Mouse (Mus musculus) liver, embryonic 16.5 days (tissue): ENCODE results near the gene Ube2cbp. TPM values are rescaled to one million over a fixed set of nuclear protein-coding genes. Genes with fewer than 3 reads are reported as not detected.

Experiments used
- ATAC-seq: fragments of 200-750 bp; cut with Nextera tagmentation; 2 replicates; pipeline ENCODE4 v1.8.0; 2017; ENCODE audit warnings: low read depth, mild to moderate bottlenecking, moderate number of reproducible peaks, moderate library complexity
- H3K27ac ChIP-seq: fragments of 300-500 bp; sonication (generic); 2 replicates; pipeline ENCODE4 v1.5.1; 2014; ENCODE audit warnings: mild to moderate bottlenecking, low read length
- H3K27me3 ChIP-seq: fragments of 300-500 bp; sonication (generic); 2 replicates; pipeline ENCODE4 v1.6.1; 2014; ENCODE audit warnings: low read depth, low read length, mixed read lengths; ENCODE audit not compliant: control insufficient read depth, insufficient read depth
- H3K36me3 ChIP-seq: fragments of 300-500 bp; sonication (generic); 2 replicates; pipeline ENCODE4 v1.6.1; 2014; ENCODE audit warnings: mild to moderate bottlenecking; ENCODE audit not compliant: control insufficient read depth, insufficient read depth
- H3K4me1 ChIP-seq: fragments of 300-500 bp; sonication (generic); 2 replicates; pipeline ENCODE4 v1.6.1; 2014; ENCODE audit warnings: low read depth, low read length, mixed read lengths; ENCODE audit not compliant: control insufficient read depth
- H3K4me2 ChIP-seq: fragments of 300-500 bp; sonication (generic); 2 replicates; pipeline ENCODE4 v1.6.1; 2014; ENCODE audit warnings: low read depth, low read length, mixed read lengths
- H3K4me3 ChIP-seq: fragments of 300-500 bp; sonication (generic); 2 replicates; pipeline ENCODE4 v1.5.1; 2014; ENCODE audit warnings: low read depth, mild to moderate bottlenecking, low read length
- H3K9ac ChIP-seq: fragments of 300-500 bp; sonication (generic); 2 replicates; pipeline ENCODE4 v1.6.1; 2014; ENCODE audit warnings: low read depth, low read length
- H3K9me3 ChIP-seq: fragments of 300-500 bp; sonication (generic); replicated peaks from 2 replicates; pipeline ENCODE4 v1.6.1; 2016; ENCODE audit warnings: low read length; ENCODE audit not compliant: control insufficient read depth
- WGBS: fragments of 180-500 bp; shearing (Covaris S2); extraction: QIAGEN DNeasy Blood & Tissue Kit; methylation state at CpG from one replicate; pipeline ENCODE4 v1.1.7; 2014; ENCODE audit not compliant: insufficient replicate concordance; 5-methylcytosine and 5-hydroxymethylcytosine counted together
- polyA plus RNA-seq: library from polyadenylated mRNA; unstranded; fragments of >200 nt; fragmentation: Nextera tagmentation; extraction: Ambion mirVana; gene quantifications from 2 replicates; pipeline ENCODE4 v1.2.1, GENCODE M21; 2015

The Ube2cbp gene
- polyA plus RNA-seq, 1 experiment from 2014 or later, result 1.5 TPM

GRCm38 (mm10) chr9:86478414-86479093 lies 13.8 kb upstream of the Ube2cbp start:
- Histone ChIP-seq H3K4me1 (peaks cover 4% of the 10 kb centered on the region), H3K4me2 (no peak overlapping the region), H3K9ac (no peak overlapping the region), H3K27ac (no peak overlapping the region), H3K27me3 (no peaks in the 10 kb centered on the region), H3K9me3 (no peaks in the 10 kb centered on the region), H3K4me3 (no peak overlapping the region), H3K36me3 (no peaks in the 10 kb centered on the region)
- 77% methylated on average over 5 of the region's 5 CpGs for WGBS
- no peak for ATAC-seq

- H3K27ac ChIP-seq, result no peak overlapping the region
- 0 out of 2 replicates have a peak, but pooled peaks have one; percentile 13 for ATAC-seq
- H3K36me3 ChIP-seq, result no peaks in the 10 kb centered on the region
- H3K4me2 ChIP-seq, result no peak overlapping the region
- H3K9me3 ChIP-seq, result no peaks in the 10 kb centered on the region
- peaks cover 4% of the 10 kb centered on the region for H3K4me1 ChIP-seq
- WGBS, result 28% methylated on average over 5 of the region's 5 CpGs
- H3K4me3 ChIP-seq, result no peak overlapping the region
- no peak overlapping the region for H3K9ac ChIP-seq
- no peaks in the 10 kb centered on the region for H3K27me3 ChIP-seq
Measured at GRCm38 (mm10) chr9:86476763-86477162, 12.0 kb upstream of the Ube2cbp start.

- Histone ChIP-seq H3K27ac (no peak overlapping the region), H3K36me3 (no peaks in the 10 kb centered on the region), H3K27me3 (no peaks in the 10 kb centered on the region), H3K4me3 (no peak overlapping the region), H3K9ac (no peak overlapping the region), H3K4me2 (no peak overlapping the region), H3K4me1 (peaks cover 4% of the 10 kb centered on the region), H3K9me3 (no peaks in the 10 kb centered on the region)
- ATAC-seq, result no peak
- 65% methylated on average over 4 of the region's 4 CpGs for WGBS
Measured at GRCm38 (mm10) chr9:86475956-86476355, 11.2 kb upstream of the Ube2cbp start.

- Histone ChIP-seq H3K9me3 (no peaks in the 10 kb centered on the region), H3K27ac (peak within 1 kb of the TSS; percentile 90), H3K27me3 (no peaks in the 10 kb centered on the region), H3K4me2 (peak within 1 kb of the TSS; percentile 93), H3K4me3 (peak within 1 kb of the TSS; percentile 90), H3K4me1 (peaks cover 7% of the 10 kb centered on the region), H3K9ac (peak within 1 kb of the TSS; percentile 89), H3K36me3 (no peaks in the 10 kb centered on the region)
- ATAC-seq, result peak; percentile 91
- under 1% methylated on average over 88 of the region's 93 CpGs for WGBS
Measured at GRCm38 (mm10) chr9:86466990-86467870, 2.5 kb upstream of the Ube2cbp start, which contains the start of gene Dop1a. Gene Dop1a, plus strand, starts transcription at chr9:86467154.

- Histone ChIP-seq H3K9me3 (no peaks in the 10 kb centered on the region), H3K4me3 (no peak overlapping the region), H3K27me3 (no peaks in the 10 kb centered on the region), H3K27ac (no peak overlapping the region), H3K4me1 (peaks cover 4% of the 10 kb centered on the region), H3K36me3 (no peaks in the 10 kb centered on the region), H3K9ac (no peak overlapping the region), H3K4me2 (no peak overlapping the region)
- no peak for ATAC-seq
- 60% methylated on average over 3 of the region's 3 CpGs for WGBS
Measured at GRCm38 (mm10) chr9:86453626-86454025, 11.1 kb downstream of the Ube2cbp start.

GRCm38 (mm10) chr9:86451617-86452016 lies 13.1 kb downstream of the Ube2cbp start:
- ATAC-seq, result peak; percentile 64
- no peak overlapping the region for H3K4me3 ChIP-seq
- no peaks in the 10 kb centered on the region for H3K9me3 ChIP-seq
- H3K27ac ChIP-seq, result no peak overlapping the region
- no peaks in the 10 kb centered on the region for H3K27me3 ChIP-seq
- no peak overlapping the region for H3K9ac ChIP-seq
- no peaks in the 10 kb centered on the region for H3K36me3 ChIP-seq
- H3K4me2 ChIP-seq, result peak overlapping the region; percentile 44; the same call in 1 of the 2 replicates
- 1% methylated on average over 13 of the region's 13 CpGs for WGBS
- H3K4me1 ChIP-seq, result peaks cover 4% of the 10 kb centered on the region

GRCm38 (mm10) chr9:86451094-86451493 lies 13.7 kb downstream of the Ube2cbp start:
- no peak overlapping the region for H3K4me3 ChIP-seq
- peaks cover 4% of the 10 kb centered on the region for H3K4me1 ChIP-seq
- H3K27ac ChIP-seq, result no peak overlapping the region
- H3K9me3 ChIP-seq, result no peaks in the 10 kb centered on the region
- no peak overlapping the region for H3K4me2 ChIP-seq
- no peak overlapping the region for H3K9ac ChIP-seq
- no peaks in the 10 kb centered on the region for H3K36me3 ChIP-seq
- ATAC-seq, result peak; percentile 40
- no peaks in the 10 kb centered on the region for H3K27me3 ChIP-seq
- 17% methylated on average over 6 of the region's 6 CpGs for WGBS

GRCm38 (mm10) chr9:86449581-86449980 lies 15.2 kb downstream of the Ube2cbp start:
- WGBS, result 11% methylated on average over 11 of the region's 11 CpGs
- Histone ChIP-seq H3K4me1 (peaks cover 4% of the 10 kb centered on the region), H3K36me3 (no peaks in the 10 kb centered on the region), H3K4me3 (no peak overlapping the region), H3K9ac (no peak overlapping the region), H3K27ac (no peak overlapping the region), H3K4me2 (no peak overlapping the region), H3K27me3 (no peaks in the 10 kb centered on the region), H3K9me3 (no peaks in the 10 kb centered on the region)
- no peak for ATAC-seq

- Histone ChIP-seq H3K4me1 (peaks cover 4% of the 10 kb centered on the region), H3K9me3 (no peaks in the 10 kb centered on the region), H3K4me2 (no peak overlapping the region), H3K27me3 (no peaks in the 10 kb centered on the region), H3K36me3 (no peaks in the 10 kb centered on the region), H3K4me3 (no peak overlapping the region), H3K9ac (no peak overlapping the region), H3K27ac (no peak overlapping the region)
- WGBS, result 69% methylated on average over 8 of the region's 8 CpGs
- ATAC-seq, result no peak
Measured at GRCm38 (mm10) chr9:86447431-86447830, 17.3 kb downstream of the Ube2cbp start.
